Mouse (Mus musculus): ENCODE data around the gene 4921524J17Rik. TPM values are rescaled to one million over a fixed set of nuclear protein-coding genes. Genes with fewer than 3 reads are reported as not detected.
A peak's percentile ranks its signal among the peaks of the same experiment; 100 is the strongest.

4921524J17Rik gene
- polyA plus RNA-seq, 1 experiment, result 5.5 TPM

GRCm38 (mm10) chr8:85379142-85379781, 53.4 kb downstream of the 4921524J17Rik start:
- Histone ChIP-seq H3K4me3 (replicated peaks; ENCODE audit: extremely low read depth, low read depth, low read length) (no peak overlapping the region), H3K4me1 (ENCODE audit: control insufficient read depth, insufficient read depth, low read length) (peaks cover 14% of the 10 kb centered on the region)
- 40% methylated on average over 2 of the region's 2 CpGs for WGBS
- TF ChIP-seq CTCF (IDR thresholded peaks at IDR 0.05; ENCODE audit: insufficient read depth, low read length), result no peak
- TF ChIP-seq POLR2A (IDR thresholded peaks at IDR 0.05; ENCODE audit: borderline replicate concordance, extremely low read depth, low read depth, low read length), result no peak
- peak; percentile 42 for DNase-seq

DNA sequence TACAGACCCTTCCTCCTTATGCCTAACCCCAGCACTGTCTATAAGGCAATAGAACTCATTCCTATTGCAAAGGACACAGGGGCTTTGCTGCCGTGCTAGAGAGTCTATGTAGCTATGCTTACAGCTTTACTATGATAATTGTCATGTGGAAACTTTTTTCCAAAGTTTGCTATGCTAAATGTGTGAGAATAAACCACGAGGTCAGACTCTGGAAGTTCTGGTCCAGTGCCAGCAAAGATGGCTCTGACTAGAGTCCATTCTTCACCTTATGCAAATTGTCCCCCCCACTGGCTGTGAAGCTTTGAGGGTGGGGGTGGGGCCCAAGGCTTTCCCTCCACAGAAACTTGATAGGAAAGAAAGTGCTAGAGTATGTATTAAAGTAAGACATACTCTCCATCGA, 56.1 kb downstream of the 4921524J17Rik start:
- TF ChIP-seq CTCF (IDR thresholded peaks at IDR 0.05; ENCODE audit: insufficient read depth, low read length) (no peak), POLR2A (IDR thresholded peaks at IDR 0.05; ENCODE audit: borderline replicate concordance, extremely low read depth, low read depth, low read length) (no peak)
- WGBS, result 48% methylated on average over 3 of the region's 3 CpGs
- no peak overlapping the region for H3K4me3 ChIP-seq (replicated peaks; ENCODE audit: extremely low read depth, low read depth, low read length)
- peaks cover 14% of the 10 kb centered on the region for H3K4me1 ChIP-seq (ENCODE audit: control insufficient read depth, insufficient read depth, low read length)
- no peak for DNase-seq

DNA sequence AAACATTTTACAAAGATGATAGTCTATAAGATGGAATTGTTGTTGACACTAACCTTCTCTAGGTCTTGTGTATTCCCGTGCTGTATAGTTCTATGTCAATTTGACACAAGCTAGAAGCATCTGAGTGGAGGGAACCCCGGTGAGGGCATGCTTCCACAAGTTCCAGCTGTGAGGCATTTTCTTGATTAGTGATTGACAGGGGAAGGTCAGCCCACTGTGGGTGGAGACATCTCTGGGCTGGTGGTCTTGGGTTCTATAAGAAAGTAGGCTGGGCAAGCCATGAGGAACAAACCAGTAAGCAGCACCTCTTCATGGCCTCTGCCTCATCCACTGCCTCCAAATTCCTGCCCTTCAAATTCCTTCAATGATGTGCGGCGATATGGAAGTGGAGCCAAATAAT, 58.3 kb downstream of the 4921524J17Rik start:
- Histone ChIP-seq H3K4me1 (ENCODE audit: control insufficient read depth, insufficient read depth, low read length) (peaks cover 1% of the 10 kb centered on the region), H3K4me3 (replicated peaks; ENCODE audit: extremely low read depth, low read depth, low read length) (no peak overlapping the region)
- no peak for DNase-seq
- TF ChIP-seq CTCF (IDR thresholded peaks at IDR 0.05; ENCODE audit: insufficient read depth, low read length) (no peak), POLR2A (IDR thresholded peaks at IDR 0.05; ENCODE audit: borderline replicate concordance, extremely low read depth, low read depth, low read length) (no peak)
- 46% methylated on average over 4 of the region's 4 CpGs for WGBS

DNA sequence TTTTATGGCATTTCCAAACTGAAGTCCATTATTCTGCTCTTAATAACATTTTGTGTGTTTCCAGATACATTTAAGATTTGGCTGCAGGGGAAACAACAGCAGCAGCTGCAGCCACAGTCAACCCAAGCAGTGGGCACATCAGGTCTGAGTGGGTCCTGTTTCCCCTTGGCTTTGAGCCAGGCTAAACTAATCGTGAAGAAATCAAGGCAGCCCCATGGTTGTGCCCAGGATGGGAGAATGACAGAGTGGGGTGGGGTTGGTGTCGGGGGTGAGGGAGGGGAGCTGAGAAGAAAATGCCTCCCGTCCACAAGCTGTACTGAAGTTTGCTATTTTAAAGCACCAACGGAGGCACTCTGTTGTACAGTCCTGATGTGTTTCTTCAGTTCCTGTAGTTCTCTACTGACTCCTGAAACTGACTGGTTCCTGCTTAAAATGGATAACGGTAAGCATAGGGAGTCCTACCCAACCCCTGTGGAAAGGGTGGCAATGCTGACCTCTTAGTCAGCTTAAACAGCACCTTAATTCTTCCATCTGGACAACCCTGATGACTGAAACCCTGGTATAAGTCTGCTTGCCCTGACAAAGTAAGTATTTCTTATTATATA, 59.1 kb downstream of the 4921524J17Rik start:
- no peak for DNase-seq
- no peak for TF ChIP-seq POLR2A (IDR thresholded peaks at IDR 0.05; ENCODE audit: borderline replicate concordance, extremely low read depth, low read depth, low read length)
- Histone ChIP-seq H3K4me1 (ENCODE audit: control insufficient read depth, insufficient read depth, low read length) (no peaks in the 10 kb centered on the region), H3K4me3 (replicated peaks; ENCODE audit: extremely low read depth, low read depth, low read length) (no peak overlapping the region)
- 43% methylated on average over 5 of the region's 5 CpGs for WGBS

DNA sequence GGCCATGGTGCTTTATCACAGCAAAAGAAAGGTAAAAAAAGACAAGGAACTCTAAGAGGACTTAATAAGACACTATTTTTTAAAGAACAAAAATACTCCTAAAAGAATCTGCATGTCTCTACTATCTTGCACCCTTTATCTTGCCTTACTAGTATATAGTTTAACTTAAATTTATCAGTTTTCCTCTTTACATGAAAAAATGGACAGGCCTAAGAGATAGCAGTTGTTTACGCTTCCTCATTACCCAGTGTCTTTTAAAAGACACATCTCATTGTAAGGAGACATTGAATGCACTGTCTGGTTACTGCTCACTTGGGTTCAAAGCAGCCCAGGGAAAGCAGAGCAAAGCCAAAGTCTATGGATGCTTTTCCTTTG, 60.2 kb downstream of the 4921524J17Rik start:
- no peak for DNase-seq
- TF ChIP-seq POLR2A (IDR thresholded peaks at IDR 0.05; ENCODE audit: borderline replicate concordance, extremely low read depth, low read depth, low read length), result no peak
- TF ChIP-seq CTCF (IDR thresholded peaks at IDR 0.05; ENCODE audit: insufficient read depth, low read length), result no peak
- H3K4me3 ChIP-seq (replicated peaks; ENCODE audit: extremely low read depth, low read depth, low read length), result no peak overlapping the region
- WGBS, result 100% methylated on average over 1 of the region's 1 CpGs
- no peaks in the 10 kb centered on the region for H3K4me1 ChIP-seq (ENCODE audit: control insufficient read depth, insufficient read depth, low read length)

- no peak overlapping the region for H3K4me3 ChIP-seq (replicated peaks; ENCODE audit: extremely low read depth, low read depth, low read length)
- WGBS, result 73% methylated on average over 5 of the region's 5 CpGs
- no peaks in the 10 kb centered on the region for H3K4me1 ChIP-seq (ENCODE audit: control insufficient read depth, insufficient read depth, low read length)
- no peak for TF ChIP-seq POLR2A (IDR thresholded peaks at IDR 0.05; ENCODE audit: borderline replicate concordance, extremely low read depth, low read depth, low read length)
- no peak for TF ChIP-seq CTCF (IDR thresholded peaks at IDR 0.05; ENCODE audit: insufficient read depth, low read length)
- no peak for DNase-seq
Observed at GRCm38 (mm10) chr8:85371736-85372464, 60.7 kb downstream of the 4921524J17Rik start.

- H3K4me3 ChIP-seq (replicated peaks; ENCODE audit: extremely low read depth, low read depth, low read length), result no peak overlapping the region
- TF ChIP-seq CTCF (IDR thresholded peaks at IDR 0.05; ENCODE audit: insufficient read depth, low read length) (no peak), POLR2A (IDR thresholded peaks at IDR 0.05; ENCODE audit: borderline replicate concordance, extremely low read depth, low read depth, low read length) (no peak)
Observed at GRCm38 (mm10) chr8:85365176-85365575, 67.5 kb downstream of the 4921524J17Rik start.

GRCm38 (mm10) chr8:85364628-85365027, 68.0 kb downstream of the 4921524J17Rik start:
- WGBS, result 54% methylated on average over 11 of the region's 11 CpGs
- H3K4me1 ChIP-seq (ENCODE audit: control insufficient read depth, insufficient read depth, low read length), result peaks cover 8% of the 10 kb centered on the region
- no peak for DNase-seq
- no peak for TF ChIP-seq POLR2A (IDR thresholded peaks at IDR 0.05; ENCODE audit: borderline replicate concordance, extremely low read depth, low read depth, low read length)
- no peak for TF ChIP-seq CTCF (IDR thresholded peaks at IDR 0.05; ENCODE audit: insufficient read depth, low read length)
- no peak overlapping the region for H3K4me3 ChIP-seq (replicated peaks; ENCODE audit: extremely low read depth, low read depth, low read length)

More at GRCm38 (mm10) chr8:85365176-85365575, 67.5 kb downstream of the 4921524J17Rik start:
- H3K4me1 ChIP-seq (ENCODE audit: control insufficient read depth, insufficient read depth, low read length), result peaks cover 8% of the 10 kb centered on the region
- WGBS, result 67% methylated on average over 6 of the region's 6 CpGs
- no peak for DNase-seq

DNA sequence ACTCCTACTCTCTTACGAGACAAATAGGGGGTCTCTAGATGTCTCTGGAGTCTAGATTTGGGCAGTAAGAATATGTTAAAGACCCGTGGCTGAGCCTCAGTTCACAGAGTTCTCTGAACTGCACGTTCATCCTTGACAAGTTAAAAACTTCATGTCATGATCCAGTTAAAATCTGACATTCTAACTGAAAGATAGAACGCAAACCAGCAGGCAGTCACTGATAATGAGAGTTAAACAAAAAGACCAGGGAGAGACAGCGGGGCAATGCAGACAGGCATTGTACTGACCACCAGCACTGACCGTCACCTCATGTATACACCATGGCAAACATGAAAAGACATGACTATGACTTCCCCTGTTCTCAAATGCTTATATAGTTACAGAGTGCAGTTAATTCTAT, 69.2 kb downstream of the 4921524J17Rik start:
- TF ChIP-seq CTCF (IDR thresholded peaks at IDR 0.05; ENCODE audit: insufficient read depth, low read length) (no peak), POLR2A (IDR thresholded peaks at IDR 0.05; ENCODE audit: borderline replicate concordance, extremely low read depth, low read depth, low read length) (no peak)
- WGBS, result 81% methylated on average over 6 of the region's 6 CpGs
- H3K4me1 ChIP-seq (ENCODE audit: control insufficient read depth, insufficient read depth, low read length), result peaks cover 8% of the 10 kb centered on the region
- no peak for DNase-seq
- no peak overlapping the region for H3K4me3 ChIP-seq (replicated peaks; ENCODE audit: extremely low read depth, low read depth, low read length)
